Mouse (Mus musculus) bone marrow, adult 2 months (tissue): Measurements from ENCODE around the gene Asb1.

Source experiments
- CTCF ChIP-seq: fragments of 200-500 bp; IDR thresholded peaks from 2 replicates; pipeline ENCODE4 v1.5.1; 2011; ENCODE audit warnings: low read length, control low read depth; ENCODE audit not compliant: control insufficient read depth, insufficient read depth
- POLR2A ChIP-seq: fragments of 200-500 bp; IDR thresholded peaks from 2 replicates; pipeline ENCODE4 v1.6.1; 2011; ENCODE audit warnings: low read depth, mild to moderate bottlenecking, control low read depth, low read length, borderline replicate concordance; ENCODE audit not compliant: control insufficient read depth

DNA sequence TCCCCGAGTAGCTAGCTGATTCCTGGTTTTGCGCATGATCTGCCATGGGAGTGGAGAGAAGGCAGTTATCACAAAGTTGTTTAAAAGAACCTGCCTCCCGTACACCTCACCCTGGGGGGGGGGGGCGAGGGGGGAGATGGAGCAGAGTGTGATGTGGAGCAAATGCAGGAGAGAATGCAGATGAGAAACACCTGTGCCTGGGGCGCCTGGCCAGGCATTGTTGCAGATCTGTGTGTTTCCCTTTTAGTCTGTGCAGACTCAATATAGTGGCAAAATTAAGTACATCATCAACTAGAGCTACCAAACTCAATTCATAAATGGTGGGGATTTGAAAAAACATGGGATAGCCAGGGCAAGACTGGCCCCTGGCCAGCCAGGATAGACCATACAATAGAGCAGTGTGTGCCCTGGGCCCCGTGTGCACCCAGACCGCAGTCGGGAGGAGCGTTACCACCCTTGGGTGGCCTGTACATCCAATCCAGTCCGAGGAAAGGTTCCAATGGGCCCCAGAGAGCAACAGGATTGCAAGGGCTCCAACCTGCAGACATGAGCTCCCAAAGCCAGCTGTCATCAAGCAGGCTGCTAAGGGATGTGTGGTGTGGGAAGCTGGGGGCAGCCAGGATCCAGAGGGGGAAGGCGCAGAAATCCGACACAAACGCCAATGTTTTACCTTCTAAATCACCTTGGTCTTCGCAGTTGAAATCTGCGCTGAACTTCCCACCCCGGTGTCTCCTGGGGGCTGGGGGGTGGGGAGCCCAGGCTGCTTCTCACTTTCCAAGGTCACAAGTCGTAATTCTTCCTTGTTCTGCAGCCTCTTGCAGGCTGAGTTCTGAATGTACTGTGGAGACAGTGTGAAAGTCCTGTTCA, 44.9 kb downstream of the Asb1 start:
- no peak for TF ChIP-seq CTCF
- no peak for TF ChIP-seq POLR2A
